Mouse (Mus musculus) forebrain, embryonic 13.5 days (tissue): ENCODE data around the gene Sorcs3. TPM values are rescaled to one million over a fixed set of nuclear protein-coding genes. Genes with fewer than 3 reads are reported as not detected.

ENCODE experiments used
- ATAC-seq: fragments of 200-750 bp; cut with Nextera tagmentation; 2 replicates; pipeline ENCODE4 v1.8.0; 2017
- H3K27ac ChIP-seq: fragments of 300-500 bp; sonication (generic); 2 replicates; pipeline ENCODE4 v1.5.1; 2015; ENCODE audit warnings: inconsistent platforms, mild to moderate bottlenecking, moderate library complexity
- H3K27me3 ChIP-seq: fragments of 300-500 bp; sonication (generic); 2 replicates; pipeline ENCODE4 v1.6.1; 2015; ENCODE audit warnings: mild to moderate bottlenecking, inconsistent platforms
- H3K36me3 ChIP-seq: fragments of 300-500 bp; sonication (generic); 2 replicates; pipeline ENCODE4 v1.6.1; 2015; ENCODE audit warnings: mild to moderate bottlenecking, inconsistent platforms; ENCODE audit not compliant: poor library complexity, severe bottlenecking
- H3K4me1 ChIP-seq: fragments of 300-500 bp; sonication (generic); 2 replicates; pipeline ENCODE4 v1.6.1; 2015; ENCODE audit warnings: inconsistent platforms
- H3K4me2 ChIP-seq: fragments of 300-500 bp; sonication (generic); 2 replicates; pipeline ENCODE4 v1.6.1; 2015; ENCODE audit warnings: inconsistent platforms, mild to moderate bottlenecking, moderate library complexity
- H3K4me3 ChIP-seq: fragments of 300-500 bp; sonication (generic); 2 replicates; pipeline ENCODE4 v1.5.1; 2015; ENCODE audit warnings: mild to moderate bottlenecking, inconsistent platforms
- H3K9ac ChIP-seq: fragments of 300-500 bp; sonication (generic); 2 replicates; pipeline ENCODE4 v1.6.1; 2015; ENCODE audit warnings: mild to moderate bottlenecking, inconsistent platforms
- H3K9me3 ChIP-seq: fragments of 300-500 bp; sonication (generic); replicated peaks from 2 replicates; pipeline ENCODE4 v1.6.1; 2016; ENCODE audit warnings: inconsistent platforms
- WGBS: fragments of 180-500 bp; shearing (Covaris S2); methylation state at CpG from one replicate; pipeline ENCODE4 v1.1.7; 2015; 5-methylcytosine and 5-hydroxymethylcytosine counted together
- polyA plus RNA-seq: library from polyadenylated mRNA; unstranded; fragments of >200 nt; fragmentation: Nextera tagmentation; extraction: Ambion mirVana; gene quantifications from 2 replicates; pipeline ENCODE4 v1.2.1, GENCODE M21; 2015

Gene Sorcs3
- polyA plus RNA-seq, 1 experiment from 2014 or later = 3.8 TPM

- no peak overlapping the region for H3K27ac ChIP-seq
- 46% methylated on average over 2 of the region's 2 CpGs for WGBS
- H3K9ac ChIP-seq = no peak overlapping the region
- H3K9me3 ChIP-seq = no peaks in the 10 kb centered on the region
- H3K4me2 ChIP-seq = no peak overlapping the region
- H3K4me3 ChIP-seq = no peak overlapping the region
- H3K36me3 ChIP-seq = no peaks in the 10 kb centered on the region
- no peaks in the 10 kb centered on the region for H3K27me3 ChIP-seq
- peaks cover 10% of the 10 kb centered on the region; the same call in 1 of the 2 replicates for H3K4me1 ChIP-seq
- no peak for ATAC-seq
Observed at GRCm38 (mm10) chr19:48478864-48479263, 273.0 kb downstream of the Sorcs3 start.

GRCm38 (mm10) chr19:48482946-48483345, 277.1 kb downstream of the Sorcs3 start:
- Histone ChIP-seq H3K9ac (no peak overlapping the region), H3K27ac (no peak overlapping the region), H3K36me3 (no peaks in the 10 kb centered on the region), H3K27me3 (no peaks in the 10 kb centered on the region), H3K4me2 (no peak overlapping the region), H3K9me3 (no peaks in the 10 kb centered on the region), H3K4me3 (no peak overlapping the region), H3K4me1 (peaks cover 10% of the 10 kb centered on the region; the same call in 1 of the 2 replicates)
- ATAC-seq = peak; percentile 73
- WGBS = 48% methylated on average over 3 of the region's 3 CpGs

GRCm38 (mm10) chr19:48491111-48491510, 285.3 kb downstream of the Sorcs3 start:
- no peak overlapping the region for H3K4me2 ChIP-seq
- H3K27ac ChIP-seq = no peak overlapping the region
- H3K4me1 ChIP-seq = no peaks in the 10 kb centered on the region
- H3K9me3 ChIP-seq = no peaks in the 10 kb centered on the region
- ATAC-seq = no peak
- H3K9ac ChIP-seq = no peak overlapping the region
- no peak overlapping the region for H3K4me3 ChIP-seq
- no peaks in the 10 kb centered on the region for H3K27me3 ChIP-seq
- 65% methylated on average over 3 of the region's 3 CpGs for WGBS
- no peaks in the 10 kb centered on the region for H3K36me3 ChIP-seq

- no peak overlapping the region for H3K4me2 ChIP-seq
- no peak overlapping the region for H3K27ac ChIP-seq
- H3K4me3 ChIP-seq = no peak overlapping the region
- no peak for ATAC-seq
- H3K9me3 ChIP-seq = no peaks in the 10 kb centered on the region
- H3K9ac ChIP-seq = no peak overlapping the region
- no peaks in the 10 kb centered on the region for H3K27me3 ChIP-seq
- 75% methylated on average over 2 of the region's 2 CpGs for WGBS
- H3K4me1 ChIP-seq = no peaks in the 10 kb centered on the region
- H3K36me3 ChIP-seq = no peaks in the 10 kb centered on the region
Observed at GRCm38 (mm10) chr19:48503896-48504620, 298.2 kb downstream of the Sorcs3 start.

- Histone ChIP-seq H3K9me3 (no peaks in the 10 kb centered on the region), H3K4me3 (no peak overlapping the region), H3K36me3 (no peaks in the 10 kb centered on the region), H3K4me2 (no peak overlapping the region), H3K27ac (no peak overlapping the region), H3K27me3 (no peaks in the 10 kb centered on the region), H3K9ac (no peak overlapping the region), H3K4me1 (0 out of 2 replicates have a peak, but pooled peaks cover 7% of the 10 kb centered on the region)
- 95% methylated on average over 7 of the region's 7 CpGs for WGBS
- ATAC-seq = no peak
Observed at GRCm38 (mm10) chr19:48523803-48524202, 318.0 kb downstream of the Sorcs3 start.

GRCm38 (mm10) chr19:48524527-48525214, 318.8 kb downstream of the Sorcs3 start:
- Histone ChIP-seq H3K36me3 (no peaks in the 10 kb centered on the region), H3K27me3 (no peaks in the 10 kb centered on the region), H3K4me1 (0 out of 2 replicates have a peak, but pooled peaks cover 7% of the 10 kb centered on the region), H3K9me3 (0 out of 2 replicates have a peak, but pooled peaks cover 2% of the 10 kb centered on the region), H3K27ac (no peak overlapping the region), H3K4me2 (no peak overlapping the region), H3K9ac (no peak overlapping the region), H3K4me3 (no peak overlapping the region)
- WGBS = 46% methylated on average over 9 of the region's 9 CpGs
- no peak for ATAC-seq

GRCm38 (mm10) chr19:48533582-48533981, 327.8 kb downstream of the Sorcs3 start:
- H3K27ac ChIP-seq = no peak overlapping the region
- 0 out of 2 replicates have a peak, but pooled peaks cover 3% of the 10 kb centered on the region for H3K9me3 ChIP-seq
- 93% methylated on average over 4 of the region's 4 CpGs for WGBS
- H3K9ac ChIP-seq = no peak overlapping the region
- no peaks in the 10 kb centered on the region for H3K36me3 ChIP-seq
- no peak overlapping the region for H3K4me3 ChIP-seq
- H3K4me2 ChIP-seq = no peak overlapping the region
- no peaks in the 10 kb centered on the region for H3K27me3 ChIP-seq
- ATAC-seq = no peak
- H3K4me1 ChIP-seq = no peaks in the 10 kb centered on the region

- H3K27me3 ChIP-seq = no peaks in the 10 kb centered on the region
- no peak overlapping the region for H3K4me3 ChIP-seq
- H3K36me3 ChIP-seq = no peaks in the 10 kb centered on the region
- H3K27ac ChIP-seq = no peak overlapping the region
- H3K9me3 ChIP-seq = no peaks in the 10 kb centered on the region
- H3K4me2 ChIP-seq = no peak overlapping the region
- no peak for ATAC-seq
- peaks cover 9% of the 10 kb centered on the region for H3K4me1 ChIP-seq
- no peak overlapping the region for H3K9ac ChIP-seq
Observed at GRCm38 (mm10) chr19:48544294-48544693, 338.5 kb downstream of the Sorcs3 start.

- Histone ChIP-seq H3K9ac (no peak overlapping the region), H3K4me1 (peaks cover 9% of the 10 kb centered on the region), H3K9me3 (no peaks in the 10 kb centered on the region), H3K36me3 (no peaks in the 10 kb centered on the region), H3K27me3 (no peaks in the 10 kb centered on the region), H3K4me2 (no peak overlapping the region), H3K4me3 (no peak overlapping the region), H3K27ac (no peak overlapping the region)
- 58% methylated on average over 7 of the region's 7 CpGs for WGBS
- ATAC-seq = peak; percentile 92
Observed at GRCm38 (mm10) chr19:48545421-48546132, 339.8 kb downstream of the Sorcs3 start.

- no peaks in the 10 kb centered on the region for H3K9me3 ChIP-seq
- H3K27ac ChIP-seq = no peak overlapping the region
- ATAC-seq = no peak
- H3K36me3 ChIP-seq = no peaks in the 10 kb centered on the region
- no peaks in the 10 kb centered on the region for H3K27me3 ChIP-seq
- H3K4me2 ChIP-seq = no peak overlapping the region
- H3K4me1 ChIP-seq = peaks cover 9% of the 10 kb centered on the region
- no peak overlapping the region for H3K9ac ChIP-seq
- WGBS = 84% methylated on average over 2 of the region's 2 CpGs
- H3K4me3 ChIP-seq = no peak overlapping the region
Observed at GRCm38 (mm10) chr19:48546133-48546448, 340.3 kb downstream of the Sorcs3 start.

GRCm38 (mm10) chr19:48548143-48548881, 342.5 kb downstream of the Sorcs3 start:
- H3K27me3 ChIP-seq = no peaks in the 10 kb centered on the region
- no peak overlapping the region for H3K9ac ChIP-seq
- no peaks in the 10 kb centered on the region for H3K36me3 ChIP-seq
- H3K4me2 ChIP-seq = no peak overlapping the region
- peaks cover 9% of the 10 kb centered on the region for H3K4me1 ChIP-seq
- no peak overlapping the region for H3K4me3 ChIP-seq
- no peaks in the 10 kb centered on the region for H3K9me3 ChIP-seq
- WGBS = 8% methylated on average over 9 of the region's 9 CpGs
- no peak for ATAC-seq
- H3K27ac ChIP-seq = no peak overlapping the region

GRCm38 (mm10) chr19:48559432-48559831, 353.6 kb downstream of the Sorcs3 start:
- Histone ChIP-seq H3K4me3 (no peak overlapping the region), H3K9ac (no peak overlapping the region), H3K36me3 (no peaks in the 10 kb centered on the region), H3K4me2 (no peak overlapping the region), H3K4me1 (no peaks in the 10 kb centered on the region), H3K9me3 (no peaks in the 10 kb centered on the region), H3K27me3 (no peaks in the 10 kb centered on the region), H3K27ac (no peak overlapping the region)
- 0 out of 2 replicates have a peak, but pooled peaks have one; percentile 38 for ATAC-seq
- 57% methylated on average over 2 of the region's 2 CpGs for WGBS
